Mouse (Mus musculus) gastrocnemius, adult 18-20 months (tissue): Measurements from ENCODE around the gene Sept9. TPM values are rescaled to one million over a fixed set of nuclear protein-coding genes. Genes with fewer than 3 reads are reported as not detected.

Experiments used
- DNase-seq: peaks from one replicate; pipeline ENCODE4 v3.0.0; 2021; ENCODE audit warnings: low spot score
- total RNA-seq, 2 experiments: library from RNA; stranded (reverse); gene quantifications; 2 replicates each; pipeline ENCODE4 v1.2.3; 2021

Gene Sept9
- total RNA-seq, 2 experiments from 2014 or later = 8.0 to 16.1 TPM

DNA sequence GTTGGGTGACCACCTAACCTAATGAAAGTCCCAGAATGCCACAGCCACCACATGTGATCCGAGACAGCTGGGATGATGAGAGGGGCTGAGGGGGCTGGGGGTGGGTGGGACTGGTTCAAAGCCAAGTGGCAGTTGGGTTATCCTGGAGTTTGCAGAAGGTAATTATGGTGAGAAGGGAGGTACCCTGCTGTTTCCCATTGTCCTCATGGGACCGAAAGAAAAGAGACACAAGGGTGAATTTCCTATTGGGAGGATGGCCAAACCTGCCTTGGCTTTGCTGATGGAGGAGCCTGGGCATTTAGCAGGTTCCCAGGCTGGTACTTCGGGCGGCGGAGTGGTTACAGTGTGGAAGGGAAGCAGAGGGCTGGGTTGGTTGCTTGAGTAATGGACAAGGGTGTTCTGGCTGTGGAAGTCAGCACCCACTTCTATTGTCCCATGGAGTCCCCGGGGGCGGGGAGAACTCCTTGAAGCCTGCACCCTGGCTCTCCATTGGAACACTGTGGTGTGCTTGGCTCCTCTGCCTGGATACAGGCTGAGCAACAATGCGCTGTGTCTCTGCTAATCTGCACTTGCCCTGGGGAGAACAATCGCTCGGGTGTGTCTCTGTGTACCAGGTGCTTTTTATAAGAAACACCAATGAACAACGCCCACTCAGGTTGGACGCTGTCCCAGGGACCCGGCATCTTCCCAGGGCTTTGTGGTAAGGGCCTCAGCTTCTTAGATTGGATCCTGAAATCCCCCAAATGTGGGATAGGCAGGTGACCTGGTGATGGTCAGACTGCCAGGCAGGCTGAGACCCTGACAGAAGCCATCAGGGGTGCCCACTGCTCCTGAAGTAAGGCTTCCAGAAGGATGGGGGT is 64.9 kb downstream of the Sept9 start:
- DNase-seq = no peak

DNA sequence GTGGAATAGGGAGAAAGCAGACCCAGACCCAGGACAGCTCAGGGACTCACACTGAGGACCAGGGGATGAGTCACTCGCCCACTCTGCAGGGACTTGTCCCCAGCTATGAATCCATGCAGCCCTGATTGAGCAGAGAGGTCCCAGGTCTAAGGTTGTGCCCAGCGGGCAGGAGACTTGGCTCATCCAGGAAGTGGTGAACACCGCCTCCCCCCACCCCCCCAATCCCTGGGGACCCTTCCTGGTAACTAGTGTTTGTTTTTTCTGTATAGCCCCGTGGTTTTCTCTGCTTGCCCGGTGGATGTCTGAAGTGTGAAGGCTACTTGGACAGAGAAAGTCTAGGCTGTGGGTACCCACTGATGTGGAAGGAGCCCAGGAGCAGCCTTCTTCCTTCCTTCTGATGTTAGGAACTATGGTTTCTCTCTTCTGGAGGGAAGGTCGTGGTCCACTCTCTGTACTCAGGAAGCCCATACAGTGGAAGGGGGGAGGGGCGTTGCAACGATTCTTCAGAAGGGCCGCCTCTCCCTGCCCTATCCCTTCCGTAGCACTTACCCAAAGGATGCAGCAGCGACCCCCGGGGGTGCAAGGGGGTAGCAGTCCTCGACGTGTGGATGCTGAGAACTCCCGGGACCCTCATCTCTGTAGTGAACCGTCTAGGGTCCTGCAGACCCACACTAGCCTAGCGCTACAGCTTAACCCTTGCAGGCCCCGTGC is 66.0 kb downstream of the Sept9 start:
- no peak for DNase-seq

GRCm38 (mm10) chr11:117265981-117266905 is 66.8 kb downstream of the Sept9 start:
- peak; percentile 77 for DNase-seq

- DNase-seq = no peak
Observed at GRCm38 (mm10) chr11:117266906-117267721, 67.7 kb downstream of the Sept9 start.

- no peak for DNase-seq
Observed at GRCm38 (mm10) chr11:117267828-117268227, 68.4 kb downstream of the Sept9 start.

GRCm38 (mm10) chr11:117268304-117268956 is 69.0 kb downstream of the Sept9 start:
- no peak for DNase-seq

GRCm38 (mm10) chr11:117269053-117269702 is 69.7 kb downstream of the Sept9 start:
- no peak for DNase-seq

DNA sequence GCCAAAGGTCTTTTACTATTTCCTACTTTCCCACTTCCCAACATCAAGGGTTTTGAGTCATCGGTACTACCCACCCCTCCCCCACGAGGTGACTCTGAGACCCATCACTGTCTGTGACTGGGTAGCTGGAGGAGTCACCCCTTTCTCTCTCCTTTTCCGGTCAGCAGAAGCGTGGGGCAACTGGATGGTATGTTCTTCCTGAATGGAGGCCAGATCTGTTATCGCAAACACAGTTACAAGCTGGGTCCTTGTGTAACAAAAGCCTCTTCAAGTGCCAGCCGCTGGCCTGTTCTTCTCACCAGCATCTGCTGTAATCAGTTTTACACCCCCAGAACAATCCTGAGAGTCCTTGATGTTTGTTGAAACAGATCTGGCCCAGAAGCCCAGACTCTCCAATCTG is 70.5 kb downstream of the Sept9 start:
- no peak for DNase-seq

GRCm38 (mm10) chr11:117274973-117275372 is 75.5 kb downstream of the Sept9 start:
- no peak for DNase-seq

DNA sequence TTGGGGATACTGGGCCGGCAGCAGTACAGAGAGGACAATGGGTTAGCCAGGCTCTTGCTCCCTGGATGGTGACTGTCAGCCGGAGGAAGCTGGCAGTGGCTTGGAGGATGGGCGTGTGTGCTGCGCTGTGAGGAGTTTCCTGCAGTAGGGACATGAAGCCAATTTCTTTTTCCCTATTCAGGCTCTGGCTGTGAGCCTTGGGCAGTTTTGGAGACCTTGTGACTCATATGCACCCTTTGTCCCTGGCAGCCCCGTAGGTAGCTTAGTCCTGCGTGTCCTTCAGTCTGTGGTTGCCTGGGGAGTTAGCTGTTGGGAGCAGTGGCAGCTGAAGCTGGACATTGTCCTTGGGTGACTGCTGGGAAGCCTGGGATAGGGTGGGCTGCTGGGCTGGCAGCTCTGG is 76.5 kb downstream of the Sept9 start:
- peak; percentile 62 for DNase-seq

DNA sequence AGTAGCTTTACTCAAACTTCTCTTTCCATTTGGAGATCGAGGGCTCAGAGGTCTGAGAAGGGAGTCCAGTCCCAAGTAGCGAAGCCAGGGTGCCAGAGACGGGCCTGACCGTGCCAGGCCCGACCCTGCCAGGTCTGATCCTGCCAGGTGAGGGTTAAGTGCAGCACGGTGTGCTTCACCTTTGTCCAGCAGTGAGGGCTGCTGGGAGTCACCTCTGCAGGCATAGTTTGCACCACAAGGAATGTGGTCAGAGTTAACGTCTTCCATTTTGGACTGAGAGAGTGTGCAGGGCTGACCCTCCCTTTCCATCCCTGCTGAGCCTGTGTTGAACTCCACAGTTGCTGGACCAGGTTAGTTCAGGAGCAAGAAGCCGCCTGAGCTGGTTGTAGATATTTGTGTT is 77.5 kb downstream of the Sept9 start:
- DNase-seq = no peak

DNA sequence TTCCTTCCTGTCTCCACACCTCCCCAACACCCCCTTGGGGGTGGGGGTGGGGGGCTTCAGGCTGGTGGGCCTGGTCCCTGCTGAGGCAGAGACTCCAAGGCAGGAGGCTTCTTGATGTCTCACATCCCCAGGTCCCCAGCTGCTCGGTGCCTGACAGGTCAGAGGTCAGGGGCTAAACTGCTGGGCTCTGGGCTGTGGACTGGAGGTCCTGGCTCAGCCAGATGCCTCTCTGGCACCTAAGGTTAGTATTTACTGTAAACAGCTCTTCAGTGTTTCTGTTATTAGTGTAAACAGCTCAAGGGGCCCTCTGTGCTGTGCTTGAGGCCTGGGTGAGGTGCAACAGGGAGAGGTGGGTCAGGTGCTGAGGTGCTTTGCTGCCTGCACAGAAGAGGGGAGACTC is 78.7 kb downstream of the Sept9 start:
- DNase-seq = no peak

GRCm38 (mm10) chr11:117278514-117278913 is 79.1 kb downstream of the Sept9 start:
- no peak for DNase-seq

- no peak for DNase-seq
Observed at GRCm38 (mm10) chr11:117279993-117280392, 80.5 kb downstream of the Sept9 start.

GRCm38 (mm10) chr11:117283048-117283888 is 83.8 kb downstream of the Sept9 start:
- DNase-seq = no peak

- no peak for DNase-seq
Observed at GRCm38 (mm10) chr11:117283889-117284450, 84.5 kb downstream of the Sept9 start.

GRCm38 (mm10) chr11:117284721-117285605 is 85.5 kb downstream of the Sept9 start:
- DNase-seq = no peak

GRCm38 (mm10) chr11:117285606-117285931 is 86.1 kb downstream of the Sept9 start:
- no peak for DNase-seq
